Mouse (Mus musculus): ENCODE results near the gene Nkg7.

Gene Nkg7

GRCm38 (mm10) chr7:43447801-43448200, 10.9 kb downstream of the Nkg7 start:
- DNase-seq (ENCODE audit: low spot score in 2 of 2) = no peak

- DNase-seq (ENCODE audit: low spot score in 2 of 2) = no peak
Observed at GRCm38 (mm10) chr7:43448246-43448645, 11.4 kb downstream of the Nkg7 start.

GRCm38 (mm10) chr7:43449811-43450210, 12.9 kb downstream of the Nkg7 start:
- DNase-seq (ENCODE audit: low spot score in 2 of 2) = no peak

- no peak for DNase-seq (ENCODE audit: low spot score in 2 of 2)
Observed at GRCm38 (mm10) chr7:43451726-43452125, 14.9 kb downstream of the Nkg7 start.

- DNase-seq (ENCODE audit: low spot score in 2 of 2) = no peak
Observed at GRCm38 (mm10) chr7:43452609-43453008, 15.7 kb downstream of the Nkg7 start.

DNA sequence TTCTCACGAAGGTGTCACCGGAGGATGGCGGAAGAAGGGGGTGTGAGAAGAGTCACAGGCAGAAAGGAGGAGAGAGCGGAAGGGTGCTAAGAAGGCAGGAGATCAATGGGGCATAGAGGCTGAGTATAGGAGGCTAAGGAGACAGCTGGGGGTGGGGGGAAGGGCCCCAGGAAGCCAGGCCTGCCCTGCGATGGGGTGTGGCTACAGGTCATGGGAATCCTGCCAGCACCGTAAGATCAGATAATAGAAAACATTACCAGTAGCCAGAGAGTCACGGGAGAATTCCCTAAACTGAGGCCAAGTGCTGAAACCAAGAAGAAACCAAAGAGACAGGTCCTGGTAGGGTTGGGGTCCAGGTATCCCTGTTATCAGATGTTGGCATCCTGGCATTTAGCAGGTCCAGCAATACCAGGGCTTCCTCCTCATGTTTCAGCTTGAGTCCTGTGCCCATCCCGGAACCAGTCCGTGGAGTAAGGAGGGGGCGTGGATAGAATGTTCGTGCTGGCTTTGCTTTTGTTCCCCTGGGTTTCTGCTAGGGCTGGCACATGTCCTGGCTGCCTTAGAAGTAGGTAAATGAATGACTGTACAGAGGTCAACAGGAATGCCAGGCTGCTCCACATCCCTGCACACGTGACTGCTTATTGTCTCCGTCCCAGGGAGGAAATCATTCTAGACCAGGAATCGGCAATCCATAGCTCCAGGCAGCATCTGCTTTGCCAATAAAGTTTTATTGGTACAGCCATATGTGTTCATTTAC, 16.9 kb downstream of the Nkg7 start:
- no peak for DNase-seq (ENCODE audit: low spot score in 2 of 2)

DNA sequence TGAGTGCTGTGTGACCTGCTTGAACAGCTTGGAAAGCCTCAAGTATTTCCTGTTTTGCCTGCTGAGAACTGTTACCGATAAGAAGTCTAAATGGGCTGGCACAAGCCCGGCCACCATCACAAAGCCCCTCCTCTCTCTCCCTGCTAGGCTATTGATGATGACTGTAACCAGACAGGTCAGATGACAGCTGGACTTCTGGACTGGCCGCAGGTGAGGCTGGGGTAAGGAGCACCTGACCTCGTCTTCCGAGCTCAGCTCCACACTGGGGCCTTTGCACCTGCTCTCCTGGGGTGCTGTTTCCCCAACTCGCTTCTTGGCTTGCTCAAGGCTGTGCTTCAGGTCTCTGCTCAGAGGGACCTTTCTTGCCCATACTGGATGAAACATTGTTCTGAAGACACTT, 17.5 kb downstream of the Nkg7 start:
- DNase-seq (ENCODE audit: low spot score in 2 of 2) = no peak

- DNase-seq (ENCODE audit: low spot score in 2 of 2) = no peak
Observed at GRCm38 (mm10) chr7:43462851-43463250, 26.0 kb downstream of the Nkg7 start, which contains the start of gene Vsig10l. Gene Vsig10l (plus strand): TSS chr7:43463151.

- DNase-seq (ENCODE audit: low spot score in 2 of 2) = no peak
Observed at GRCm38 (mm10) chr7:43463976-43464375, 27.1 kb downstream of the Nkg7 start.

- no peak for DNase-seq (ENCODE audit: low spot score in 2 of 2)
Observed at GRCm38 (mm10) chr7:43464864-43465343, 28.0 kb downstream of the Nkg7 start.

- peak; percentile 63 to 82 for DNase-seq (ENCODE audit: low spot score in 2 of 2)
Observed at GRCm38 (mm10) chr7:43465344-43466098, 28.6 kb downstream of the Nkg7 start.

DNA sequence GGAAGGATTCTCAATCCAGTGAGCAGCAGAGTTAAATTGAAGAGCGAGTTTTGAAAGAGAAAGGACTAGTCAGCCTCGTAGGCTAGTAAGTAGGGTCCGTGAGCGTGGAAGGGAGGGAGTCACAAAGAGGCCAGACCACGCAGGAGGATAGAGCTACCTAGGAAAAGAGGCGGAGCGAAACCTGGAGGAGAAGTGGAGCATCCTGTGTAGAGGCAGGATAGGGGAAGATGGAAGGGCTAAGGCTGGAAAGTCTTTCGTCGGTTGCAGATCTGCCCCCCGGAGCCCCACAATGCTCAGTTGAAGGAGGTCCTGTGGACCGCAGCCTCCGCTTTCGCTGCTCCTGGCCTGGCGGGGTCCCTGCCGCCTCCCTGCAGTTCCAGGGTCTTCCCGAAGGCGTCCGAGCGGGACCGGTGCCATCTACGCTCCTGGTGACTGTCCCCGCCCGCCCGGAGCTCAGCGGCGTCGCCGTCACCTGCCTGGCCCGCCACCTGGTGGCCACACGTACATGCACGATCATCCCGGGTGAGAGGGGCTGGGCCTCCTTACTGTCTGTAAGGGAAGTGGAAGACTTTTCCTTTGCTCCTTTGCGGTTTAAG, 29.3 kb downstream of the Nkg7 start:
- DNase-seq (ENCODE audit: low spot score in 2 of 2) = peak in 1 of 2 experiments; percentile 69

DNA sequence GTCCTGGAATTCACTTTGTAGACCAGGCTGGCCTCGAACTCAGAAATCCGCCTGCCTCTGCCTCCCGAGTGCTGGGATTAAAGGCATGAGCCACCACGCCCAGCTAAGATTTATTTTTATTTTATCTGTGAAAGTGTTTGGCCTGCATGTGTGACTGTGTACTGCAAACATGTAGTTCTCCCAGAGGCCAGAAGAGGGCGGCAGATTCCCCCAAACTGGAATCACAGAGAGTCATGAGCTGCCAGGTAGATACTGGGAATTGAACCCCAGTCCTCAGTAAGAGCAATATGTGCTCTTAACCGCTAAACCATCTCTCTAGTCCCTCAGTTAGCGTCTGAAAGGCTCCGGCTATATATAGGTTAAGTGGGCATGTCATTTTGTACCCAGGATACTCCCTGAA, 33.5 kb downstream of the Nkg7 start:
- peak in 1 of 2 experiments; percentile 43 for DNase-seq (ENCODE audit: low spot score in 2 of 2)

DNA sequence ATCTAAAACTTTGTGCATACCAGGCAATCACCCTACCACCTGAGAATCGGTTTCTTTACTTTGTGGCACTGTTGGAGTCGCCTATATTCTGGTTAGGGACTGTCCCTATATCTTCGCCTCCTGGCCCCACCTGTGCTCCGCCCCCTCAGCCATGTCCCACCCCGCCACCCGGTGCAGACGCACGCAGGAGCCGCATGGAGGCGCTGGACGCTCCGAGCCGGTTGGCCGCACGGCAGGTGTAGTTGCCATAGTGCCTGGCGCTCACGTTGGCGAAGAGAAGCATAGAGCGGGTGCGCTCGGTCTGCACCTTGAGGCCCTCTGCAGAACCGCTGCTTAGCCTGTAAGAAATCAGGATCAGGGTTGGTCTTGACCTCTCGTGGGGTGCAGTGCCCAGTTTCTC, 38.8 kb downstream of the Nkg7 start:
- DNase-seq (ENCODE audit: low spot score in 2 of 2) = no peak

DNA sequence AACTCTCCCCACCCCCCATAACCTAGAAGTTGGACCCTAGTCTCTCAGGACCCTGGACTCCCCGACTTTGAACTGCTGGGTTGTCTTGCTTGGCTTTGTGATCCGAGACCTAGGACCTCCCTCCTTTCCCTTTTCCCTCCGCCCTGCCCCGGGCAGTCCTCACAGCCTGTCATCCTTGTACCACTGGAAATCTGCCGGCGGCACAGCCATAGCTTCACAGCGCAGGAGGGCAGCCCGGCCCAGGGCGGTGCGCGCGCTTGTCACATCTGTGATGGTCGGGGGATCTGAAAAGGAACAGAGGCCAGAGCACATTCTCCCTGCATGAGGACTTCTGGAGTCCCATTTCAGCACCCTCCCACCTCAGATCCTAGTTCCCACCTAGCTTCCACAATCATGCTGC, 39.5 kb downstream of the Nkg7 start:
- DNase-seq (ENCODE audit: low spot score in 2 of 2) = no peak

DNA sequence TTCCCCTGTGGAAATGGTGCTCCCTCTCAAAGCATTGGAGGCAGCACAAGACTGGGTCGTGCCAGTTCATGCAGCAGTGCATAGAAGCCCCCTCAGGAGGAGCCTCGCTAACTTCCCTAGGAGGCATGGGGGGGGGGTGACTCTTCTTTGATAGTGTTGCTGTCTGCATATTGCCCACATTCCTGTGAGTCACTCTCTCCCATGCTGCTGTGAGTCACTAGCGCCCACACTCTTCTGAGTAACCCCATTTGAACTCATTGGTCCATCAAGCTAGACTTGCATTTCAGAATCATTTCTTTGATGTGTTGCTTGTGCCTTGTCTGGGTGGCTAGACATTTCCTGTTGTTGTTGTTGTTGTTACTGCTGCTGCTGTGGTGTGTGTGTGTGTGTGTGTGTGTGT, 44.3 kb downstream of the Nkg7 start:
- DNase-seq (ENCODE audit: low spot score in 2 of 2) = peak; percentile 74 to 77

DNA sequence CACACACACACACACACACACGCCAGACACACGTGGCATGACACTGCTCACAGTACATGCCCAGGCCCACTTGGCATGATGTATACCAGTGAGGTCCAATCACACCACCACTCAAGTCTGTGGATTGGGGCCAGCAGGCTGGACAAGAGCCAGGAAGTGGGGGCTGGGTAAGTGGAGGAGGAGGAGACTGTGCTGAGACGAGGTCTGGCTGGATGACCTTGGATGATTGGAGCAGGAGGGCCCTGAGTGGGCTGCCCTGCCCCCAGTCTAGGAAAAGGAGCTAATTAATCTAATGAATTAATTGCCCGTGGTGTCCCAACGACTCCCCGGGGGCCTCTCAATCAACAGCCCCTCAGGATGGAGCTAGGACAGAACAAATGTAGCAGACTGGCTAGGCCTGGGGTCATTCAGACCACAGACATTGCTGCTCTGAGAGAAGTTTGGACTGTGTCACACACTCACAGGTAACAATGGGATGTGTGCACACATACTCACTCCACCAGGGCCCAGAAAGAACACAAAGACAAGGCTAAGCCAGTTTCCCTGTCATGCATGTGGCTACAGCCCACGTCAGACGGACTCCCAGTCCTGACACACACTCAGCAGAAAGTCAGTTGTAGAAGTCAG, 45.3 kb downstream of the Nkg7 start:
- no peak for DNase-seq (ENCODE audit: low spot score in 2 of 2)

GRCm38 (mm10) chr7:43483236-43483635, 46.4 kb downstream of the Nkg7 start:
- no peak for DNase-seq (ENCODE audit: low spot score in 2 of 2)

Data from left cerebral cortex, adult 9 months (tissue).